Mouse (Mus musculus): ENCODE data around the gene Krtcap2. TPM values are rescaled to one million over a fixed set of nuclear protein-coding genes. Genes with fewer than 3 reads are reported as not detected.

The Krtcap2 gene
- total RNA-seq, 2 experiments from 2014 or later: 29.1 to 39.0 TPM

Other genes starting within 250 kb of the Krtcap2 start
- 1.8 and 3.8 TPM in 2 replicates for gene Rusc1, start 152.7 kb upstream of the Krtcap2 start, total RNA-seq (2015; ENCODE audit: low replicate concordance)
- gene Rusc1, start 152.7 kb upstream of the Krtcap2 start, total RNA-seq (2017; ENCODE audit: low replicate concordance): 3.5 TPM in 2 replicates
- gene Gm43738, start 144.9 kb upstream of the Krtcap2 start, total RNA-seq (2015; ENCODE audit: low replicate concordance): not detected in 2 replicates
- not detected in 2 replicates for gene Gm43738, start 144.9 kb upstream of the Krtcap2 start, total RNA-seq (2017; ENCODE audit: low replicate concordance)
- gene Fdps, start 144.0 kb upstream of the Krtcap2 start, total RNA-seq (2015; ENCODE audit: low replicate concordance): 20.1 and 28.5 TPM in 2 replicates
- 30.0 and 31.4 TPM in 2 replicates for gene Fdps, start 144.0 kb upstream of the Krtcap2 start, total RNA-seq (2017; ENCODE audit: low replicate concordance)
- gene Pklr, start 109.8 kb upstream of the Krtcap2 start, total RNA-seq (2015; ENCODE audit: low replicate concordance): 13.8 and 16.6 TPM in 2 replicates
- 5.5 TPM in 2 replicates for gene Pklr, start 109.8 kb upstream of the Krtcap2 start, total RNA-seq (2017; ENCODE audit: low replicate concordance)
- gene Hcn3, start 85.8 kb upstream of the Krtcap2 start, total RNA-seq (2015; ENCODE audit: low replicate concordance): not detected in 2 replicates
- 3.3 TPM in 1 of 2 replicates, not detected in the other for gene Hcn3, start 85.8 kb upstream of the Krtcap2 start, total RNA-seq (2017; ENCODE audit: low replicate concordance)
- 42.5 and 52.8 TPM in 2 replicates for gene Clk2, start 81.2 kb upstream of the Krtcap2 start, total RNA-seq (2015; ENCODE audit: low replicate concordance)
- 41.1 and 50.4 TPM in 2 replicates for gene Clk2, start 81.2 kb upstream of the Krtcap2 start, total RNA-seq (2017; ENCODE audit: low replicate concordance)
- 19.3 and 33.9 TPM in 2 replicates for gene Scamp3, start 68.5 kb upstream of the Krtcap2 start, total RNA-seq (2015; ENCODE audit: low replicate concordance)
- gene Scamp3, start 68.5 kb upstream of the Krtcap2 start, total RNA-seq (2017; ENCODE audit: low replicate concordance): 3.6 and 8.0 TPM in 2 replicates
- gene Fam189b, start 62.8 kb upstream of the Krtcap2 start, total RNA-seq (2015; ENCODE audit: low replicate concordance): 5.0 and 5.4 TPM in 2 replicates
- gene Fam189b, start 62.8 kb upstream of the Krtcap2 start, total RNA-seq (2017; ENCODE audit: low replicate concordance): 2.6 TPM in 1 of 2 replicates, not detected in the other
- 27.4 and 36.5 TPM in 2 replicates for gene Gba, start 43.0 kb upstream of the Krtcap2 start, total RNA-seq (2015; ENCODE audit: low replicate concordance)
- gene Gba, start 43.0 kb upstream of the Krtcap2 start, total RNA-seq (2017; ENCODE audit: low replicate concordance): 16.8 and 18.1 TPM in 2 replicates
- not detected in 2 replicates for gene Thbs3, start 30.8 kb upstream of the Krtcap2 start, total RNA-seq (2015; ENCODE audit: low replicate concordance)
- gene Thbs3, start 30.8 kb upstream of the Krtcap2 start, total RNA-seq (2017; ENCODE audit: low replicate concordance): not detected in 2 replicates
- 8.6 and 21.0 TPM in 2 replicates for gene Mtx1, start 18.9 kb upstream of the Krtcap2 start, total RNA-seq (2015; ENCODE audit: low replicate concordance)
- gene Mtx1, start 18.9 kb upstream of the Krtcap2 start, total RNA-seq (2017; ENCODE audit: low replicate concordance): 14.5 and 15.8 TPM in 2 replicates
- gene Muc1, start 16.9 kb upstream of the Krtcap2 start, total RNA-seq (2015; ENCODE audit: low replicate concordance): not detected in 2 replicates
- not detected in 2 replicates for gene Muc1, start 16.9 kb upstream of the Krtcap2 start, total RNA-seq (2017; ENCODE audit: low replicate concordance)
- gene Trim46, start 343 bp downstream of the Krtcap2 start, total RNA-seq (2015; ENCODE audit: low replicate concordance): 1.3 TPM in 1 of 2 replicates, not detected in the other
- gene Trim46, start 343 bp downstream of the Krtcap2 start, total RNA-seq (2017; ENCODE audit: low replicate concordance): not detected in 2 replicates
- gene Dpm3, start 13.4 kb downstream of the Krtcap2 start, total RNA-seq (2015; ENCODE audit: low replicate concordance): 16.8 and 18.4 TPM in 2 replicates
- gene Dpm3, start 13.4 kb downstream of the Krtcap2 start, total RNA-seq (2017; ENCODE audit: low replicate concordance): 8.3 TPM in 1 of 2 replicates, not detected in the other
- 17.7 and 35.6 TPM in 2 replicates for gene Slc50a1, start 24.6 kb downstream of the Krtcap2 start, total RNA-seq (2015; ENCODE audit: low replicate concordance)
- 3.7 and 9.7 TPM in 2 replicates for gene Slc50a1, start 24.6 kb downstream of the Krtcap2 start, total RNA-seq (2017; ENCODE audit: low replicate concordance)
- gene Efna1, start 35.2 kb downstream of the Krtcap2 start, total RNA-seq (2015; ENCODE audit: low replicate concordance): not detected in 2 replicates
- not detected in 2 replicates for gene Efna1, start 35.2 kb downstream of the Krtcap2 start, total RNA-seq (2017; ENCODE audit: low replicate concordance)
- gene Efna3, start 77.0 kb downstream of the Krtcap2 start, total RNA-seq (2015; ENCODE audit: low replicate concordance): not detected in 2 replicates
- gene Efna3, start 77.0 kb downstream of the Krtcap2 start, total RNA-seq (2017; ENCODE audit: low replicate concordance): not detected in 2 replicates
- gene Efna4, start 92.1 kb downstream of the Krtcap2 start, total RNA-seq (2015; ENCODE audit: low replicate concordance): not detected in 2 replicates
- gene Efna4, start 92.1 kb downstream of the Krtcap2 start, total RNA-seq (2017; ENCODE audit: low replicate concordance): not detected in 2 replicates
- 6.5 and 13.8 TPM in 2 replicates for gene Adam15, start 104.0 kb downstream of the Krtcap2 start, total RNA-seq (2015; ENCODE audit: low replicate concordance)
- gene Adam15, start 104.0 kb downstream of the Krtcap2 start, total RNA-seq (2017; ENCODE audit: low replicate concordance): 0.77 and 3.5 TPM in 2 replicates
- gene Dcst2, start 116.0 kb downstream of the Krtcap2 start, total RNA-seq (2015; ENCODE audit: low replicate concordance): not detected in 2 replicates
- gene Dcst2, start 116.0 kb downstream of the Krtcap2 start, total RNA-seq (2017; ENCODE audit: low replicate concordance): not detected in 2 replicates
- not detected in 2 replicates for gene Dcst1, start 119.3 kb downstream of the Krtcap2 start, total RNA-seq (2015; ENCODE audit: low replicate concordance)
- gene Dcst1, start 119.3 kb downstream of the Krtcap2 start, total RNA-seq (2017; ENCODE audit: low replicate concordance): not detected in 2 replicates
- gene Zbtb7b, start 148.8 kb downstream of the Krtcap2 start, total RNA-seq (2015; ENCODE audit: low replicate concordance): 2.1 and 7.9 TPM in 2 replicates
- 5.1 and 8.9 TPM in 2 replicates for gene Zbtb7b, start 148.8 kb downstream of the Krtcap2 start, total RNA-seq (2017; ENCODE audit: low replicate concordance)
- gene Lenep, start 156.8 kb downstream of the Krtcap2 start, total RNA-seq (2015; ENCODE audit: low replicate concordance): 1.4 TPM in 1 of 2 replicates, not detected in the other
- gene Lenep, start 156.8 kb downstream of the Krtcap2 start, total RNA-seq (2017; ENCODE audit: low replicate concordance): not detected in 2 replicates
- 1.1 and 5.4 TPM in 2 replicates for gene Flad1, start 165.9 kb downstream of the Krtcap2 start, total RNA-seq (2015; ENCODE audit: low replicate concordance)
- 0.68 and 1.3 TPM in 2 replicates for gene Flad1, start 165.9 kb downstream of the Krtcap2 start, total RNA-seq (2017; ENCODE audit: low replicate concordance)
- 245 and 268 TPM in 2 replicates for gene Cks1b, start 172.4 kb downstream of the Krtcap2 start, total RNA-seq (2015; ENCODE audit: low replicate concordance)
- gene Cks1b, start 172.4 kb downstream of the Krtcap2 start, total RNA-seq (2017; ENCODE audit: low replicate concordance): 102 and 103 TPM in 2 replicates
- gene Shc1, start 172.5 kb downstream of the Krtcap2 start, total RNA-seq (2015; ENCODE audit: low replicate concordance): 77.1 and 79.3 TPM in 2 replicates
- gene Shc1, start 172.5 kb downstream of the Krtcap2 start, total RNA-seq (2017; ENCODE audit: low replicate concordance): 49.7 and 59.3 TPM in 2 replicates
- 10.9 and 19.1 TPM in 2 replicates for gene Pygo2, start 184.2 kb downstream of the Krtcap2 start, total RNA-seq (2015; ENCODE audit: low replicate concordance)
- 7.1 and 12.1 TPM in 2 replicates for gene Pygo2, start 184.2 kb downstream of the Krtcap2 start, total RNA-seq (2017; ENCODE audit: low replicate concordance)
- gene Pbxip1, start 190.7 kb downstream of the Krtcap2 start, total RNA-seq (2015; ENCODE audit: low replicate concordance): 1.8 and 2.1 TPM in 2 replicates
- 2.7 and 4.1 TPM in 2 replicates for gene Pbxip1, start 190.7 kb downstream of the Krtcap2 start, total RNA-seq (2017; ENCODE audit: low replicate concordance)
- 14.1 and 16.3 TPM in 2 replicates for gene Pmvk, start 208.6 kb downstream of the Krtcap2 start, total RNA-seq (2015; ENCODE audit: low replicate concordance)
- gene Pmvk, start 208.6 kb downstream of the Krtcap2 start, total RNA-seq (2017; ENCODE audit: low replicate concordance): 8.9 and 13.0 TPM in 2 replicates